Mouse (Mus musculus) midbrain, postnatal 0 days (tissue): Measurements from ENCODE around the gene Ube2h. TPM values are rescaled to one million over a fixed set of nuclear protein-coding genes. Genes with fewer than 3 reads are reported as not detected.

Source experiments
- ATAC-seq: fragments of 200-750 bp; cut with Nextera tagmentation; 2 replicates; pipeline ENCODE4 v1.8.0; 2017; ENCODE audit warnings: moderate number of reproducible peaks, mild to moderate bottlenecking, moderate TSS enrichment, moderate library complexity; ENCODE audit not compliant: low FRiP score
- DNase-seq: peaks from one replicate; pipeline ENCODE4 v3.0.0-alpha.2; 2015; ENCODE audit warnings: low spot score
- H3K27ac ChIP-seq: fragments of 300-500 bp; sonication (generic); 2 replicates; pipeline ENCODE4 v1.5.1; 2014; ENCODE audit warnings: low read depth, mild to moderate bottlenecking, low read length, mixed read lengths
- H3K27me3 ChIP-seq: fragments of 300-500 bp; sonication (generic); 2 replicates; pipeline ENCODE4 v1.6.1; 2014; ENCODE audit warnings: low read length, control low read depth, mixed read lengths; ENCODE audit not compliant: insufficient read depth
- H3K36me3 ChIP-seq: fragments of 300-500 bp; sonication (generic); 2 replicates; pipeline ENCODE4 v1.6.1; 2014; ENCODE audit warnings: low read length, control low read depth, mixed read lengths; ENCODE audit not compliant: insufficient read depth
- H3K4me1 ChIP-seq: fragments of 300-500 bp; sonication (generic); 2 replicates; pipeline ENCODE4 v1.6.1; 2014; ENCODE audit warnings: mild to moderate bottlenecking, control low read depth, antibody characterized with exemption, low read length, mixed read lengths; ENCODE audit not compliant: insufficient read depth
- H3K4me2 ChIP-seq: fragments of 300-500 bp; sonication (generic); 2 replicates; pipeline ENCODE4 v1.6.1; 2014; ENCODE audit warnings: low read depth, mild to moderate bottlenecking, low read length, mixed read lengths; ENCODE audit not compliant: poor library complexity, severe bottlenecking
- H3K4me3 ChIP-seq: fragments of 300-500 bp; sonication (generic); 2 replicates; pipeline ENCODE4 v1.5.1; 2014; ENCODE audit warnings: low read depth, mild to moderate bottlenecking, low read length, moderate library complexity
- H3K9ac ChIP-seq: fragments of 300-500 bp; sonication (generic); replicated peaks from 2 replicates; pipeline ENCODE4 v1.6.1; 2014; ENCODE audit warnings: mild to moderate bottlenecking, low read length, moderate library complexity, mixed read lengths; ENCODE audit not compliant: poor library complexity, severe bottlenecking
- H3K9me3 ChIP-seq: fragments of 300-500 bp; sonication (generic); 2 replicates; pipeline ENCODE4 v1.6.1; 2016; ENCODE audit warnings: low read length, control low read depth
- CTCF ChIP-seq: IDR thresholded peaks from 2 replicates; pipeline ENCODE4 v1.5.1; 2016; ENCODE audit warnings: antibody characterized with exemption, mild to moderate bottlenecking
- WGBS: fragments of 180-500 bp; shearing (Covaris S2); extraction: QIAGEN DNeasy Blood & Tissue Kit; methylation state at CpG from one replicate; pipeline ENCODE4 v1.1.7; 2014; 5-methylcytosine and 5-hydroxymethylcytosine counted together
- polyA plus RNA-seq: library from polyadenylated mRNA; unstranded; fragments of >200 nt; fragmentation: Nextera tagmentation; extraction: Ambion mirVana; gene quantifications from 2 replicates; pipeline ENCODE4 v1.2.1, GENCODE M21; 2015
- total RNA-seq: library from RNA; depleted of rRNA; stranded (reverse); fragments of >200 nt; gene quantifications from 2 replicates; pipeline ENCODE4 v1.2.3, GENCODE M21; 2014; rRNA removed

Ube2h gene
- total RNA-seq: 47.8 and 57.0 TPM in 2 replicates
- polyA plus RNA-seq: 40.0 and 43.1 TPM in 2 replicates

DNA sequence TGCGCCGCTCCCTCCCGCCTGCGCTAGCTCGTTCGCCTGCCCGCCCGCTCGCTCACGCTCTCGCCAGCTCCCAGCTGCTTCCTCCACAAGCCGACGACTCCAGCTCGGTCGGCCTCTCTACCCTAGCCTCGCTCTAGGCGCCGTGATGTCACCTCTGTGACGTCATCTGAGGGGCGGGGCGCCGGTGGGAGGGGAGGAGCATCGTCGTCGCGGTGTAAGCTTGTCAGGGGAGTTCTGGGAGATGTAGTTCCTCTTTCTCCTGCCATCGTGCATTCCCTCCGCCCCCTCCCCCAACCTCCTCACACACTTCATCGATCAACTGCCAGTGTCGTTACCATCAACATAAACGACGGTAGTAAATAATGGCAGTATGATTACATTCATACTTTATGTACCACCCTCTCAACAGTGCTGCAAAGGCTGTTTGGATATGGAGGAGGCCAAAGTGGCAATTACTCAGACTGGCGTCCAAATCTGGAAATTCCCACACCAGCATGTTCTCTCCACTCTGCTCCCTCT, at the start of gene Ube2h:
TSS of gene Ube2h (minus strand) at position 141 of the 519 bp plus-strand sequence.
- H3K4me3 ChIP-seq: peak within 1 kb of the TSS; percentile 74
- H3K27ac ChIP-seq: peak within 1 kb of the TSS; percentile 90
- no peaks in the 10 kb centered on the region for H3K36me3 ChIP-seq
- under 1% methylated on average over 30 of the region's 33 CpGs for WGBS
- peak within 1 kb of the TSS; percentile 91 for H3K4me2 ChIP-seq
- peaks cover 7% of the 10 kb centered on the region; the same call in 1 of the 2 replicates for H3K4me1 ChIP-seq
- peak within 1 kb of the TSS; percentile 91 for H3K9ac ChIP-seq
- ATAC-seq (peak; percentile 97), DNase-seq (peak; percentile 97)
- no peaks in the 10 kb centered on the region for H3K27me3 ChIP-seq
- no peaks in the 10 kb centered on the region for H3K9me3 ChIP-seq
- no peak; the same call in 1 of the 2 replicates for TF ChIP-seq CTCF

DNA sequence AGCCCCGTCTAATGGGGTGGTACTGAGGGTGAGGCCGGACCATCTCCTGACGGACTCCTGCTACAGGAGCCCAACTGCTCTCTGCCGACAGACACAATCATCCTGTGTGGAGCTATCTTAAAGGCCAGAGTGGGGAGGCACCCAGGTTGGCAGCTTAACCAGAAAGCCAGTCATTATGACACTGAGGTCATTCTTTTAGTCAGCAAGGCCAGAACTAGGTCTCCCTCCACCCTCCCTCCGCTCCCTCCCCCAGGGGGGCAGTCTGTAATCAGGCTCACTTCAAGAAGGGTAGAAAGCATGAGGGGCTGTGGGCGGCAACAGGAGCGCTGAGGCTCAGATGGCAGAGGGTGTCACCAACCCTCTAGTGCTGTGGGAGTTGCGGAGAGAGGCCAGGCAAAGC, 49.3 kb upstream of the Ube2h start:
- H3K9ac ChIP-seq: no peak overlapping the region
- no peak for TF ChIP-seq CTCF
- no peak overlapping the region for H3K4me2 ChIP-seq
- no peaks in the 10 kb centered on the region for H3K4me1 ChIP-seq
- WGBS: 80% methylated on average over 8 of the region's 8 CpGs
- no peak for DNase-seq
- no peaks in the 10 kb centered on the region for H3K9me3 ChIP-seq
- no peak for ATAC-seq
- no peak overlapping the region for H3K4me3 ChIP-seq
- no peak overlapping the region for H3K27ac ChIP-seq
- no peaks in the 10 kb centered on the region for H3K27me3 ChIP-seq
- no peaks in the 10 kb centered on the region for H3K36me3 ChIP-seq

DNA sequence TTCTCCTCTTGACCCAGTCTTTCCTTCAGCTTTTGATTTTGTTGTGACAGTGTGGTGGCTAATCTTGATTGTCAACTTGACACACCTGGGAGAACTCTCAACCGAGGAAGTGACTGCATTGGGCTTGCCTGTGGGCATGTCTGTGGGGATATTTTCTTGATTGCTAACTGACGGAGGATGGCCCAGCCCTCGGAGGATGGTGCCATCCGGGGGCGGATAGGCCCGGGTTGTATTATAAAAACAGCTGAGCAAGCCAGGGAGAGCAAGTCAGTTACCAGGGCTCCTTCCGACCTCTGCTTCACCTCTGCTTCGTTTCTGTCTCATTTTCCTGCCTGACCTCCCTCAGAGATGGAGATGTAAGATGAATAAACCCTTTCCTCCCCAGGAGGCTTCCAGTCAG, 48.4 kb upstream of the Ube2h start:
- Histone ChIP-seq H3K36me3 (no peaks in the 10 kb centered on the region), H3K4me2 (no peak overlapping the region), H3K9me3 (no peaks in the 10 kb centered on the region), H3K27me3 (no peaks in the 10 kb centered on the region), H3K4me3 (no peak overlapping the region), H3K9ac (no peak overlapping the region), H3K27ac (no peak overlapping the region), H3K4me1 (no peaks in the 10 kb centered on the region)
- ATAC-seq (no peak), DNase-seq (no peak)
- no peak for TF ChIP-seq CTCF
- 59% methylated on average over 8 of the region's 8 CpGs for WGBS

DNA sequence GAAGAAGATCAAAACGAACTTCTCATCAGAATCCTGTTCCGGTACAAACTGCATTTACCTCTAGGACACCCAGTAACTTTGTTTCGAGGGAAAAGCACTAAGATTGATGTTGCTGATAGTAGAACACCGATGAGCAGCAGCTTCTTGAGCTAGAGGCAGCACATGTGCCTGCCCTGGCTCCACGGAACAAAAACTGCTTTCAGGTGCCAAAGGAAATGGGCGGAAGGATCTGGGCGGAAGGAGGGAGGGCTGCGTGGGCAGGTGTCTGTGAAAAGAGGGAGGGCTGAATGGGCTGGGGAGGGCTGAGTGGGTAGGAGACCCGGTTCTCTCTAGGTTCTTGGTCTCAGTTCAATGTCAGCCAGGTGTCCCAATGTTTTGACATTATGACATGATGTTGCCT, 47.0 kb upstream of the Ube2h start:
- H3K4me1 ChIP-seq: no peaks in the 10 kb centered on the region
- ATAC-seq (no peak), DNase-seq (no peak)
- H3K27ac ChIP-seq: no peak overlapping the region
- H3K36me3 ChIP-seq: no peaks in the 10 kb centered on the region
- no peak overlapping the region for H3K4me2 ChIP-seq
- no peaks in the 10 kb centered on the region for H3K27me3 ChIP-seq
- WGBS: 87% methylated on average over 9 of the region's 9 CpGs
- no peak for TF ChIP-seq CTCF
- H3K9me3 ChIP-seq: no peaks in the 10 kb centered on the region
- no peak overlapping the region for H3K4me3 ChIP-seq
- no peak overlapping the region for H3K9ac ChIP-seq

DNA sequence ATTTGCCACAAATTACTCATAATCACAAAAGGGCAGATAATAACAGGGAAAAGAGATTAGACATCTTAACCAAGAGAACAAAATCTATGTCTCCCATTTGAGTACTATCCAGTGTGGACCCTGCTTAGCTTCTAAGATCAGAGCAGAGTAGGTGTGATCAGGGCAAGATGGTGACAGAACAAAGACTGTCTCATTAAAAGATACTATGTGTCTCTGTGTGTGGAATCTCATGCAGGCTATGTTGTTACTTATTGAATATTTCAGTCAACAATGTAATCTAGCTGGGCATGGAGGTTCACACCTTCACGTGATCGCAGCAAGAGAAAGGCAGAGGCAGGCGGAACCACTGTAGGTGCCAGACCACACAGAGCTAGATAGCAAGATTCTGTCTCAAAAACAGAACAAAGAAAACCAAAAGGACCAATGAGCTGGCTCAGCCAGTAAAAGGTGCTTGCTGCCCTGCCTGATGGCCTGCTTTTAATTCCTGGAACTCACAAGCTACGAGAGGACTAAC, 43.0 kb upstream of the Ube2h start:
- Histone ChIP-seq H3K27ac (no peak overlapping the region), H3K36me3 (no peaks in the 10 kb centered on the region), H3K9ac (no peak overlapping the region), H3K9me3 (no peaks in the 10 kb centered on the region), H3K4me2 (no peak overlapping the region), H3K4me1 (no peaks in the 10 kb centered on the region), H3K4me3 (no peak overlapping the region), H3K27me3 (no peaks in the 10 kb centered on the region)
- no peak for ATAC-seq
- no peak for DNase-seq
- 85% methylated on average over 4 of the region's 4 CpGs for WGBS
- TF ChIP-seq CTCF: no peak

DNA sequence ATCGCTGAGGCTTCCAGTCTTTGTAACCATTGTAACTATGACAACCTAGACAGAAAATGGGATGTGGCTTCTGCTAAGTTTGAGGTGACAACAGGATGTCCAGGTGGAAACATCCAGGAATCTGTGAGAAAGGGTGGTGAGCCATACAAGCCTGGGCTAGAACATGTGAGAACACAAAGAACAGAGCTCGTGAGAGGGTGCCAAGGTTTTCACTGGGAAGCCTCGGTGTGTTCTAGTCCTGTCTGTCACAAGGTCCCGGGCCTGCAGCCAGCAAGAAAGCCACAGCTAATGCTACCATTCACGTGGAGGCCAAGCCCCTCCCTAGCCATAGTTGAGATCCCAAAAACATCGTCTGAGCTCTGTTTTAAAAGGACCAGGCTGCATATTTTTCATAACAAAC, 42.4 kb upstream of the Ube2h start:
- Histone ChIP-seq H3K4me3 (no peak overlapping the region), H3K9ac (no peak overlapping the region), H3K9me3 (no peaks in the 10 kb centered on the region), H3K4me1 (no peaks in the 10 kb centered on the region), H3K27ac (no peak overlapping the region), H3K4me2 (no peak overlapping the region), H3K27me3 (no peaks in the 10 kb centered on the region), H3K36me3 (no peaks in the 10 kb centered on the region)
- ATAC-seq: no peak
- TF ChIP-seq CTCF: no peak
- WGBS: 66% methylated on average over 6 of the region's 6 CpGs
- peak; percentile 29 for DNase-seq
